Mouse (Mus musculus) heart, adult 11 months (tissue): ENCODE results near the gene Vmn1r230.

Source experiments
- DNase-seq: peaks from one replicate; pipeline ENCODE4 v3.0.0; 2022

Gene Vmn1r230

GRCm38 (mm10) chr17:20840144-20840543, at the start of gene Vmn1r230:
Gene Vmn1r230 (plus strand): TSS chr17:20840444.
- DNase-seq: no peak

- no peak for DNase-seq
Observed at GRCm38 (mm10) chr17:20811255-20811654, 29.0 kb upstream of the Vmn1r230 start, which contains the start of gene Vmn1r229. Gene Vmn1r229 (plus strand): TSS chr17:20811555.
